In genomic region chr5:140826796-140827195, GRCm38 (mm10) we compare ENCODE assay signal across 11 mouse cellular contexts. TPM values are rescaled to one million over a fixed set of nuclear protein-coding genes. Genes with fewer than 3 reads are reported as not detected.
DNase-seq lines count a peak whose midpoint lies in the region; ATAC-seq and TF ChIP-seq lines count a peak whose summit lies in the region.
"Had no signal": no experiment of that assay in that cellular context is flagged by ENCODE, and none has a peak within 500 bp of the region (broad histone marks: within the 10 kb centered on the region; RNA-seq: fewer than 3 reads in every experiment).

No protein-coding gene starts in this region.

- H3K9ac ChIP-seq in liver, adult 2 months (ENCODE audit: low read depth, low read length): peak overlapping the region; percentile 35
- H3K9ac ChIP-seq in heart, postnatal 0 days (replicated peaks; ENCODE audit: low read depth, low read length): no peak overlapping the region
- no peak overlapping the region for H3K9ac ChIP-seq in midbrain, postnatal 0 days (replicated peaks; ENCODE audit: low read length, poor library complexity, severe bottlenecking)

- peak; percentile 94 for DNase-seq in heart, adult 11 months
- DNase-seq in heart, postnatal 10 days: no peak
- DNase-seq in liver, adult 2 months (ENCODE audit: extremely low read depth, low read depth, low spot score): peak; percentile 61
- DNase-seq in liver: no peak
- DNase-seq in heart, postnatal 0 days (ENCODE audit: low spot score): no peak
- DNase-seq in midbrain, postnatal 0 days (ENCODE audit: low spot score): no peak
- no peak for DNase-seq in spleen, postnatal 14 days (ENCODE audit: low spot score in 2 of 2)
- no peak for DNase-seq in ovary, postnatal 10 days (ENCODE audit: low spot score)
- DNase-seq: cerebellum, adult 9-11 months; spleen, adult 18-20 months had no signal

- intact Hi-C loops in heart, postnatal 10 days (cut with DNase I): loop anchor here (5.0 kb wide), 1 partner anchor 119 kb away; the partner anchor contains the start of gene Brat1

- H3K4me2 ChIP-seq in heart, postnatal 0 days (ENCODE audit: low read depth, low read length): peak overlapping the region; percentile 1; the same call in 1 of the 2 replicates
- H3K4me2 ChIP-seq in midbrain, postnatal 0 days (ENCODE audit: low read depth, low read length, poor library complexity, severe bottlenecking): peak overlapping the region; percentile 95

- TF ChIP-seq POLR2A in liver, adult 2 months (IDR thresholded peaks at IDR 0.05; ENCODE audit: extremely low read depth, insufficient read depth, low read length): no peak

- no peak for TF ChIP-seq EP300 in heart, postnatal 0 days (IDR thresholded peaks at IDR 0.05; ENCODE audit: low read depth)

- peak overlapping the region; percentile 96 for H3K27ac ChIP-seq in liver, adult 2 months (replicated peaks; ENCODE audit: insufficient read depth, low read depth, low read length)
- peak overlapping the region; percentile 90 for H3K27ac ChIP-seq in heart, postnatal 0 days (ENCODE audit: low read depth)
- H3K27ac ChIP-seq in midbrain, postnatal 0 days (ENCODE audit: low read depth, low read length): no peak overlapping the region

- H3K27me3 ChIP-seq in liver, adult 2 months (ENCODE audit: control insufficient read depth, insufficient read depth, low read length): no peaks in the 10 kb centered on the region
- H3K27me3 ChIP-seq in heart, postnatal 0 days (ENCODE audit: control insufficient read depth, insufficient read depth, low read length): no peaks in the 10 kb centered on the region
- H3K27me3 ChIP-seq in midbrain, postnatal 0 days (ENCODE audit: insufficient read depth, low read length): no peaks in the 10 kb centered on the region

- H3K4me3 ChIP-seq in liver, adult 2 months (ENCODE audit: insufficient read depth, low read depth, low read length): no peak overlapping the region
- H3K4me3 ChIP-seq in heart, postnatal 0 days (ENCODE audit: low read depth, low read length): no peak overlapping the region
- H3K4me3 ChIP-seq in midbrain, postnatal 0 days (ENCODE audit: low read depth, low read length): no peak overlapping the region

- WGBS in liver, adult 2 months: 8% methylated on average over 1 of the region's 1 CpGs
- 10% methylated on average over 1 of the region's 1 CpGs for WGBS in heart, postnatal 0 days
- 11% methylated on average over 1 of the region's 1 CpGs for WGBS in midbrain, postnatal 0 days

- H3K4me1 ChIP-seq in liver, adult 2 months (ENCODE audit: control insufficient read depth, insufficient read depth, low read length): peaks cover 42% of the 10 kb centered on the region
- H3K4me1 ChIP-seq in heart, postnatal 0 days (ENCODE audit: control insufficient read depth, insufficient read depth): peaks cover 53% of the 10 kb centered on the region
- peaks cover 14% of the 10 kb centered on the region for H3K4me1 ChIP-seq in midbrain, postnatal 0 days (ENCODE audit: insufficient read depth, low read length)

- peaks cover 38% of the 10 kb centered on the region; the same call in 1 of the 2 replicates for H3K79me2 ChIP-seq in liver, adult 2 months (ENCODE audit: control insufficient read depth, insufficient read depth, low read length)

- no peak for TF ChIP-seq CTCF in liver, adult 2 months (IDR thresholded peaks at IDR 0.05; ENCODE audit: low read depth, low read length)
- TF ChIP-seq CTCF in heart, postnatal 0 days (IDR thresholded peaks at IDR 0.05; ENCODE audit: low read depth): no peak
- no peak for TF ChIP-seq CTCF in midbrain, postnatal 0 days (IDR thresholded peaks at IDR 0.05)

- no peaks in the 10 kb centered on the region for H3K9me3 ChIP-seq in heart, postnatal 0 days (replicated peaks; ENCODE audit: control insufficient read depth, low read length)
- H3K9me3 ChIP-seq in midbrain, postnatal 0 days (ENCODE audit: low read length): no peaks in the 10 kb centered on the region

- no peak for ATAC-seq in heart, postnatal 0 days (ENCODE audit: insufficient read depth, low read depth)
- no peak for ATAC-seq in midbrain, postnatal 0 days (ENCODE audit: low FRiP score)
- ATAC-seq: CD4-positive, CD25-positive, alpha-beta regulatory T cell, adult 4 months had no signal

- peaks cover 2% of the 10 kb centered on the region; the same call in 1 of the 2 replicates for H3K36me3 ChIP-seq in liver, adult 2 months (ENCODE audit: control insufficient read depth, insufficient read depth, low read length)
- H3K36me3 ChIP-seq in heart, postnatal 0 days (replicated peaks; ENCODE audit: control insufficient read depth, insufficient read depth, low read length): peaks cover 9% of the 10 kb centered on the region; the same call in 1 of the 2 replicates
- H3K36me3 ChIP-seq in midbrain, postnatal 0 days (ENCODE audit: insufficient read depth, low read length): no peaks in the 10 kb centered on the region

RNA-seq across cellular contexts. Expression of gene Gna12, which starts 3.4 kb away (rescaled TPM):
- 10 to 100 TPM; 87.4 to 89.9 TPM for total RNA-seq in heart, postnatal 10 days (2021)
- 43.1 and 56.9 TPM in 2 replicates for total RNA-seq in liver, adult 2 months (2014; rRNA removed)
- polyA plus RNA-seq in liver, adult 2 months (2012; rRNA removed): 85.1 and 88.2 TPM in 2 replicates
- 132 and 145 TPM in 2 replicates for total RNA-seq in heart, postnatal 0 days (2014; rRNA removed; ENCODE audit: low replicate concordance)
- 13.4 and 13.9 TPM in 2 replicates for polyA plus RNA-seq in heart, postnatal 0 days (2015; fragmentation: Nextera tagmentation; extraction: Ambion mirVana)
- 115 and 152 TPM in 2 replicates for total RNA-seq in midbrain, postnatal 0 days (2014; rRNA removed)
- polyA plus RNA-seq in midbrain, postnatal 0 days (2015; fragmentation: Nextera tagmentation; extraction: Ambion mirVana): 26.5 and 28.0 TPM in 2 replicates

Comparison
In these comparisons a context has a peak if more than half of its experiments do, and no peak if none do; other contexts are left out.
1. DNase-seq: peak in heart, adult 11 months (single experiment) and liver, adult 2 months (single experiment); none in heart, postnatal 10 days (0 of 2), liver (single experiment), heart, postnatal 0 days (single experiment), midbrain, postnatal 0 days (single experiment), spleen, postnatal 14 days (0 of 2) and ovary, postnatal 10 days (single experiment).